Mouse (Mus musculus) induced T-regulatory cell, adult 2 months (primary cell): Measurements from ENCODE around the gene Scaf4.

Source experiments
- DNase-seq: peaks from one replicate; pipeline ENCODE4 v3.0.0-alpha.2; 2012; ENCODE audit warnings: low read depth

Scaf4 gene

DNA sequence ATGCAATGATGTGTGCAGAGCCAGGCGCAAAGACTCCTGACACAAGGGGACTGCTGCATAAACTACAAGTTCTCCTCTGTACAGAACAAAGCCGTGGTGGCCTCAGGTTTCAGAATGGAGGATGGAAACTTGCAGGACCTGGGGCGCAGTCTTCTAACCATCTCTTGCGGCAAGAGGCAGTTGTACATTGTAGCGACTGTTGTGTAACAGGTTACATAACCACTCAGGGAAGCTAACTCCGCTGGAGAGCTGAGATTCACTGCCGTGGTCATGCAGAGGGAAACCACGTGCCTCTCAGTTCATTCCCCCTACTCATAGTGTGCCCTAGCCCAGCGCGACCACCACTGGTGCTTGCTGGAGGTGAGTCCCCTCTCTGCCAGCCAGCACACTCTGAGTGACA lies 85.1 kb downstream of the Scaf4 start:
- DNase-seq: no peak

- DNase-seq: no peak
Observed at GRCm38 (mm10) chr16:90198626-90199025, 85.7 kb downstream of the Scaf4 start.

DNA sequence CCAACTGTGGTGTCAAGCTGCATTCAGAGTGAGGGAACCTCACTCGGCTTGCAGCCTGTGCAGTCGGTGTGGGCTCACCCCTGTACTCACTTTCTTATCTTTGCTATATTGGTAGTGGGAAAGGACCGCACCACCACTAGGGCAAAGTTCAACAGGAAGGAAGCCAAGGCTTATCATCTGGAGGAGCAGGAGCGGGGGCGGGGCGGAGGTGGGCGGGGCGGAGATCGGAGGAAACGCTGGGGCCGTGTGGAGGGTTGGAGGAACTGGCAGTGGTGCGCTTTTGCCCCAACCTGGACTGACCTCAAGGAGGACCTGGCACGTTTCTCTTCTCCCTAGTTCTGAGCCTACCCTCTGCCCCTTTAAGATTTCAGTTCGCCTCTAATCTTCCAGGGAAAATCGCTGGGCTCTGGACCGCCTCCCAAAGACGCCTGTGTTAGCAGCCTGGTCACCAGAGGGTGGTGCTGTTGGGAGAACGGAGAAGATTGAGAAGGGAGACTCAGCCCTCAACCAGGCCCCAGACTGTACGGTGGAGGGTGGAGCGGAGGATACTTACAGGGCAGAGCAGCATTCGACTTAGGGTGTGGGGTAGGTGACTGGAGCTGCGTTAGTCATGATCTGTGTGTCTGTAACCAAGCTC lies 86.8 kb downstream of the Scaf4 start:
- peak; percentile 91 for DNase-seq

DNA sequence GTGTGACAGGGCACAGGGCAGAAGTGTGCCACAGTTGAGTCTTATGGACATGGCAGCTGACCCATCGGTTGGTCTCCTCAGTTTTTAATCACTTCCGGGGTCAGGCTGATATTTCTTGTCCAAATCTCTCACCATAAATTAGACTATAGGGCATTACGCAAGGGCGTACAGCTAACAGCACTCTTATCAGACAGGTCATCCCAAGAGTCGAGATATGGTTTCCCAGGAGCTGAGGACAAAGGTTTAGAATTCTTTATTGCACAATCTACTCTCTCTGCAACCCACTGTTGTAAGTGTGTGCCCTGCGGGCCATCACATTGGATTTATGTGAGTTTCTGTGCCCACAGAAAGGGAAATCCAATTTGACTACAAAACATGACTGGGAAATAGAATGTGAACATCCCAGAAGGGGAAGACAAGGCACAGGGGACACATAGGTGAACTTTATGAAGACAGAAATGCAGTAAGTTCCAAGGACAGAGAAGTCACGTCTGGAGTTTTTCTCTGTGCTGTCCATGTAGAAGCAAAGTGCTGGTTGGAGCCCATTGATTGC lies 87.5 kb downstream of the Scaf4 start:
- DNase-seq: no peak

- DNase-seq: no peak
Observed at GRCm38 (mm10) chr16:90193719-90194118, 90.6 kb downstream of the Scaf4 start.

DNA sequence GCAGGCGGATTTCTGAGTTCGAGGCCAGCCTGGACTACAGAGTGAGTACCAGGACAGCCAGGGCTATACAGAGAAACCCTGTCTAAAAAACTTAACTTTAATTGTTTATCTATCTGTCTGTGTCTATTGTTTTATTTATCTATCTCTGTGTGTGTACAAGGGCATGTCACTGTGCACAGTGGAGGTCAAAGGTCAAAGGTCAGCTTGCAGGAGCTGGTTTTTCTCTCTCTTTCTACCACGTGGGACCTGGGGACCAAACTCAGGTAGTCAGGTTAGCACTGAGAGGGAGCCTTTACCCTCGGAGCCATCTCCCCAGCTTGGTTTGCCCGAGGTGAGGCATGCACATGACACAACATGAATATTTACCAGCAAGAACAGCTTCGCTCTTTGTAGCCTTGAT lies 93.0 kb downstream of the Scaf4 start:
- no peak for DNase-seq

DNA sequence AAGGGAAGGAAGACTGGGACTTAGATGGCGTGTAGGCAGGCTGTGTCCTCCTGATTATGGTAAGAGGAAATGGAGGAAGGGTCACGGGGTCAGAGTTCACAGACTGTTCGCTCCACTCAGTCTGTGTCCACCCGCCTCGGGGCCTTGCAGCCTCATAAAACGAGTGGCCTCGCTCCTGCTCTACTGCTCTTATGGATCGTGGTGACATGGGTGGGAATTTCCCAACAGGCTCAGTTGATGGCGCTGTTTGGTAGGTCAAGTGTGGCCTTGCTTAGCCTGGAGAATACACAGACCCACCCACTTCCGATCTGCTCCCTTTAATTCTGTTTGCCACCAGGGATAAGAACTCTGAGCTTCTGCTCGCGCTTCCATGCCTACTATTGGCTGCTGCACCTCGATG lies 96.8 kb downstream of the Scaf4 start:
- peak; percentile 20 for DNase-seq

DNA sequence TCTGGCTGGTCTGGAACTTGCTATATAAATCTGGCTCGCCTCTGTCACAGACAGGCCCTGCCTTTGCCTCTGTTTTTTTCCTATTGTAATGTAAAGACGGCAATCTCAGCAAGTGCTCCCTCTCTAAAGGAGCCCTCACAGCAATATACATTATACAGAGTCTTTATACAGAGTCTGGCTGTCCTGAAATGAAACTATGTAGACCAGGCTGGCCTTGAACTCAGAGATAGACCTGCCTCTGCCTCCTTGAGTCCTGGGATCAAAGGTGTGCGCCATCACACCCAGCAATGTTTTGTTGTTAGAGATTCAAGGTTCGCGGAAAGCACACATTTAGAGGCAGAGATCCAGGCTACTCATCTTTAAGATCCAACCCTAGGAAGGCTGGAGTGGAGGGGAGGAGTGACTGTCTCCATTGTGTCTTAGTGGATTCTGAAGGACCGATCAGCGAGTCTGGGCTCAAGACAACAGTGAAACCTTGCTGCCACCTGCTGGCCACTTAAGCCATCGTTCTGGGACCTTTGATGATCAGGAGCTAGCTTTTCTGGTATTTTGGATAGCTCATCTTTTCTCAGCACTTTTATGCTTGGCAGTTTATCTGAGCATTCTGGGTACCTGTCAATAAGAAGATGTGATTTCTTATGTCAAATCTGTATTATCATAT lies 98.2 kb downstream of the Scaf4 start:
- peak; percentile 85 for DNase-seq

DNA sequence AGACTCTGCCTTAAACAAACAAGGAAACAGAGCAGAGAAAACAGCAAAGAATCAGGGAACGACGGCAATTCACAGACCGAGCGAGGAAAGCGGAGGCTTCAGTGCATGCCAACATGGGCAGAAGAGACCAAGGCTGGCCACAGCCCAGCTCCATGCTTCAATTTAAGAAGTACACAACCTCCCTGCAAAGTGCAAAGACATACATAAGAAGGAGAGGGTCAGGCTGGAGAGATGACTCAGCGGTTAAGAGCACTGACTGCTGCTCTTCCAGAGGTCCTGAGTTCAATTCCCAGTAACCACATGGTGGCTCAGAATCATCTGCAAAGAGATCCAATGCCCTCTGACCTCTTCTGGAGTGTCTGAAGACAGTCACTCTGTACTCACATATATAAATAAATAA lies 100.2 kb downstream of the Scaf4 start:
- DNase-seq: no peak

GRCm38 (mm10) chr16:90181673-90182072 lies 102.6 kb downstream of the Scaf4 start:
- DNase-seq: no peak

- DNase-seq: no peak
Observed at GRCm38 (mm10) chr16:90180975-90181374, 103.3 kb downstream of the Scaf4 start.

DNA sequence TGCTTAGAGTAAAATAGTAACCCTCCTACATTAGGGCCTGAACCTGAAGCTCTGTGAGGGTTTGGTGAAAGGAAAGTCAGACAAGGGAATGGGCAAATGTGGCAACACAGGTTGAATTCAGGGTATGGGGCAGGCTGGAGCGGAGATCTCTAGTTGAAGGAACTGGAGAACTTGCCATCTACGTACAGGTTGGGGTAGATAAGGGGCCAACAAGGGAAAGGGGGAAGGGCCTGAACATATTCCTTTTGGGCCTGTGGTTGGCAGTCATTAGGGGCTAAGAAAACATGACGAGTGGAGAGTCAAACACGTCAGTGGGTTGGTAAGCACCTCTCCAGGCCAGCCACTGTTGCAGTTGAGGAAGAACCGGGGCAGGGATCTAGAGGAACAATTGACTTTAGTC lies 104.4 kb downstream of the Scaf4 start:
- DNase-seq: no peak

GRCm38 (mm10) chr16:90178404-90178803 lies 105.9 kb downstream of the Scaf4 start:
- no peak for DNase-seq

- DNase-seq: no peak
Observed at GRCm38 (mm10) chr16:90177425-90177824, 106.9 kb downstream of the Scaf4 start.

DNA sequence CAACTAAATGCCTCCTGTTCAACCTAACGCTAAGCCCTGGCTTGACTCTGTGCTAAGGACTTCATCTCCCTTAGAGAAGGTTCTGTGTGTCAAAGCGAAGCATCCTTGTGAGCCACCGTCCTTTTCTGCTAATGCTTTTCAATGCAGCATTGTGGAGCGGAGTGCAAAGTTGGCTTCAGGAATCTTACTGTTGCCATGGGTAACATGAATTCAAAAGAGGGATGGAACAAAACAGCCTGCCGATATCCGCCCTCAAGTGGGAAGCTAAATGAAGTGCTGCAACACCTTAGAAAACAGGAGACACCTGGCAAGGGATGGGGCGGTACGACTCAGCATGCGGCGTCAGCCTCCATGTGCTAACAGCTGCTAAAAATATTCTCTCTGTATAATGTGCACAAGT lies 107.8 kb downstream of the Scaf4 start:
- no peak for DNase-seq
